Mouse (Mus musculus) hindbrain, embryonic 15.5 days (tissue): ENCODE results near the gene Gap43. TPM values are rescaled to one million over a fixed set of nuclear protein-coding genes. Genes with fewer than 3 reads are reported as not detected.
"Not testable (repeated sequence)": the region's sequence is repeated elsewhere in the genome, so short reads cannot be mapped to it uniquely, and the experiment has no call there.

Source experiments
- ATAC-seq: fragments of 200-750 bp; cut with Nextera tagmentation; 2 replicates; pipeline ENCODE4 v1.8.0; 2017; ENCODE audit warnings: low read depth, moderate number of reproducible peaks, moderate TSS enrichment; ENCODE audit not compliant: low FRiP score
- H3K27ac ChIP-seq: fragments of 300-500 bp; sonication (generic); replicated peaks from 2 replicates; pipeline ENCODE4 v1.5.1; 2015; ENCODE audit warnings: mild to moderate bottlenecking, inconsistent platforms
- H3K27me3 ChIP-seq: fragments of 300-500 bp; sonication (generic); 2 replicates; pipeline ENCODE4 v1.6.1; 2015; ENCODE audit warnings: control low read depth, inconsistent platforms
- H3K36me3 ChIP-seq: fragments of 300-500 bp; sonication (generic); 2 replicates; pipeline ENCODE4 v1.6.1; 2015; ENCODE audit warnings: control low read depth, inconsistent platforms
- H3K4me1 ChIP-seq: fragments of 300-500 bp; sonication (generic); replicated peaks from 2 replicates; pipeline ENCODE4 v1.6.1; 2015; ENCODE audit warnings: control low read depth, inconsistent platforms
- H3K4me2 ChIP-seq: fragments of 300-500 bp; sonication (generic); 2 replicates; pipeline ENCODE4 v1.6.1; 2015; ENCODE audit warnings: moderate library complexity, mild to moderate bottlenecking, inconsistent platforms
- H3K4me3 ChIP-seq: fragments of 300-500 bp; sonication (generic); 2 replicates; pipeline ENCODE4 v1.5.1; 2015; ENCODE audit warnings: mild to moderate bottlenecking, inconsistent platforms
- H3K9ac ChIP-seq: fragments of 300-500 bp; sonication (generic); 2 replicates; pipeline ENCODE4 v1.6.1; 2015; ENCODE audit warnings: inconsistent platforms
- H3K9me3 ChIP-seq: fragments of 300-500 bp; sonication (generic); 2 replicates; pipeline ENCODE4 v1.6.1; 2016; ENCODE audit warnings: control low read depth, inconsistent platforms
- WGBS: fragments of 180-500 bp; shearing (Covaris S2); methylation state at CpG from one replicate; pipeline ENCODE4 v1.1.7; 2015; 5-methylcytosine and 5-hydroxymethylcytosine counted together
- microRNA-seq: library from miRNA; unstranded; fragments of <30 nt; microRNA quantifications from one replicate; pipeline ENCODE4, GENCODE M21; 2016
- polyA plus RNA-seq: library from polyadenylated mRNA; unstranded; fragments of >200 nt; fragmentation: Nextera tagmentation; extraction: Ambion mirVana; gene quantifications from 2 replicates; pipeline ENCODE4 v1.2.1, GENCODE M21; 2015

The Gap43 gene
- polyA plus RNA-seq, 1 experiment from 2014 or later, result 1,507 TPM

DNA sequence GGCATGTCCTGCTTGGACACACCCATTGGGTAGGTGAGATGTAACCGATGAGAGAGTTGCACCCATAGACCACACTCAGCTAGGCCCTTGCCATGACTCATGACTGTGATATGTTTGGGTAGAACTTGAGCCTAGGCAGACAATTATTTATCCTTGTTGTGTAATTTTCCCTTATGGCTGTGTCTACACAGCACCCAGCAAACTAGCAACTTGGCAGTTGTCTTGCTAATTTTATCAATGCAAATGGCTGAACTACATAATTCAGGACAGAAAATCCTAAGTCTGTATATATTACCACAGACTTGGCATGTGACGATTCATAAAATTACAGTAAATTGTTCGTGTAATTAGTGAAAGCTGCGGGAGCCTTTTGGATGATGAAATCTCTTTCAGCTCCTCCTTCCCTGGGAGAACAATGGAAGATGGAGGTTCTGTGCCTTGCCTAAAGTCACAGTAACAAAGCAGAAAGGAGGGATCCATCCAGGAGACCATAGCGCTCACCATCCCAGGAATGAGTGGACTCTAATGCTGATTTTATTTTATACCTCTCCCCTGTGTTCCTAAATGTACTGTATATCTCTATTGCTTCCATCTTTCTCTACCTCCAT lies 77.4 kb downstream of the Gap43 start:
- H3K4me2 ChIP-seq, result no peak overlapping the region
- H3K4me3 ChIP-seq, result no peak overlapping the region
- peak; percentile 19; the same call in 1 of the 2 replicates for ATAC-seq
- no peaks in the 10 kb centered on the region for H3K4me1 ChIP-seq
- H3K27me3 ChIP-seq, result no peaks in the 10 kb centered on the region
- no peaks in the 10 kb centered on the region for H3K9me3 ChIP-seq
- WGBS, result 81% methylated on average over 5 of the region's 5 CpGs
- H3K36me3 ChIP-seq, result no peaks in the 10 kb centered on the region
- H3K9ac ChIP-seq, result no peak overlapping the region
- no peak overlapping the region; the same call in 1 of the 2 replicates for H3K27ac ChIP-seq

DNA sequence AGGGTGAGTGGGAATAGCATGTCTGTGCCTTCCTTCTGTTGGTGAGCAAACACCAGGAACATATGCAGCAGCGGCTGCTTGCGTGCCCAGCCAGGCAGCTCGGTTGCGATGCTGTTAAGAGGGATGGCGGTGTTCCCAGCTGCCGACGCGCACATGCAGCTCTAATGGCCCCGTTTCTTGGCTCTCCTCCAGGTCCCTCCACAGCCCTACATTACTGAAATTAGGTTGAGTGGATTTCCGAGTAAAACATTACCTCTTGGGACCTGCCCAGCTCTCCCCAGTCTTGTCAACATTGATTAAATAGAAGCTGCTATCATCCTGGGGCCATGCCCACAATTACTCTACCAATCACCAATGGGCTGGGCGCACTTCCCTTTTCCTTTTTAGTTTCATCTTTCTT lies 84.8 kb downstream of the Gap43 start:
- Histone ChIP-seq H3K9me3 (no peaks in the 10 kb centered on the region), H3K4me2 (peak overlapping the region; percentile 24), H3K27me3 (no peaks in the 10 kb centered on the region), H3K4me3 (no peak overlapping the region), H3K36me3 (no peaks in the 10 kb centered on the region), H3K9ac (no peak overlapping the region), H3K4me1 (peaks cover 11% of the 10 kb centered on the region), H3K27ac (peak overlapping the region; percentile 77)
- 56% methylated on average over 11 of the region's 11 CpGs for WGBS
- ATAC-seq, result peak; percentile 93

DNA sequence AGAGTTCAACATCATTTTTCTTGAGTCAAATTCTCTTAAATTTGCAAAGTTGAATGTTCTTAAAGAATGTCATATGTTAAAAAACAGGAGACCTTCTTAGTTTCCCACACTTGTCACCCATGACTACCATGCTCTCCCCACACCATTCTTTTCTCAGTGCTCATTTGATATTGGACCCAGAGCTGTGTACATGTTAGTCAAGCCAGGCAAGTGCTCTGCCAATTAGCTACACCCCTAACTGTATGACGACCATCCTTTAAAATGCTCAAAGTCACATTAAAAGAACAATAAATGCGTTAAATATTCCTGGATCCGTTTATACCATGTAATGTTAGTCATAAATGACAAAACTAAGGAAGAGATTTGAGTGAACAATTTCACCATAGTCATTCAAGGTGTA lies 85.2 kb downstream of the Gap43 start:
- peak; percentile 60 for ATAC-seq
- H3K4me2 ChIP-seq, result peak overlapping the region; percentile 24

DNA sequence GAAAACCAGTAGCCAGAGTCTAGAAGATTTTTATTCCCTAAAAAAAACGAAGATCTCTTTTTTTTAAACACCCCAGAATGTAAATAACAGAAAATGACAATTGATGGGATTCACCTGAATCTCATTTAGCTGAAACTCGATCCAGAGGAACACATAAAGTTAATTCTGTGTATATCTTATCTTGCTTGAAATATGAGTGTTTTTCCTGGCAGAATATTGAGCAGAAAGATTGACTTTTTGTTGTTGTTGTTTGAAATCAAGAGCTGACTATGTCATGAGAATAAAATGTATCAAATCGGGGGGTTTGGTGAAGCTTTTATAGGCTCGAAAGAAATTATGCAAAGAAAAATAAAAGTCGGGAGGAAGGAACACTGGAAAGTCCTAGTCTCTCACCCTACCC lies 88.2 kb downstream of the Gap43 start:
- no peak overlapping the region for H3K9ac ChIP-seq
- WGBS, result 82% methylated on average over 5 of the region's 5 CpGs

More for the DNA sequence above, 85.2 kb downstream of the Gap43 start:
- H3K9me3 ChIP-seq, result no peaks in the 10 kb centered on the region
- 68% methylated on average over 3 of the region's 3 CpGs for WGBS
- no peak overlapping the region for H3K4me3 ChIP-seq
- peak overlapping the region; percentile 77 for H3K27ac ChIP-seq
- H3K27me3 ChIP-seq, result no peaks in the 10 kb centered on the region
- no peak overlapping the region for H3K9ac ChIP-seq
- H3K36me3 ChIP-seq, result no peaks in the 10 kb centered on the region
- peaks cover 11% of the 10 kb centered on the region for H3K4me1 ChIP-seq

DNA sequence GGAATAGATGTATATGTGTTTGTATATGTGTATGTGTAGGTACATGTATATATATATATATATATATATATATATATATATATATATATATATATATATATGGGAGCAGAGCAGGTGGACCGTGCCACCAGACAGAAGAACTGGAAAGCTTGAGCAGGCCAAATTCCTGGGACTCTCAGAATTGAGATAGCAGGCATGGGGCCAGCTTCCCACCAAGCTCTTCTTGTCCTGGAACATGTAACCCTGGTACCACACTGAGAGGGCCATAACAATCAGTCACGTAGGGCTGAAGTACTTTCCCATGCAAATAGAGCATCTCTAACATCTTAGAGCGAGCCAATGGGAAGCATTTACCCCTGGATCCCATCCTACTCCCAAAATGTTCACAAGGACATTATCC lies 96.3 kb downstream of the Gap43 start:
- H3K36me3 ChIP-seq, H3K4me1 ChIP-seq, H3K9ac ChIP-seq, H3K4me2 ChIP-seq, H3K27ac ChIP-seq, H3K4me3 ChIP-seq, H3K27me3 ChIP-seq, H3K9me3 ChIP-seq, ATAC-seq: not testable (repeated sequence)
- WGBS, result 75% methylated on average over 3 of the region's 3 CpGs

More for the DNA sequence above, 88.2 kb downstream of the Gap43 start:
- no peak overlapping the region for H3K4me2 ChIP-seq
- H3K4me1 ChIP-seq, result peaks cover 11% of the 10 kb centered on the region
- H3K36me3 ChIP-seq, result peaks cover 8% of the 10 kb centered on the region
- H3K9me3 ChIP-seq, result no peaks in the 10 kb centered on the region
- no peak overlapping the region for H3K27ac ChIP-seq
- no peak overlapping the region for H3K4me3 ChIP-seq
- ATAC-seq, result no peak
- H3K27me3 ChIP-seq, result no peaks in the 10 kb centered on the region

DNA sequence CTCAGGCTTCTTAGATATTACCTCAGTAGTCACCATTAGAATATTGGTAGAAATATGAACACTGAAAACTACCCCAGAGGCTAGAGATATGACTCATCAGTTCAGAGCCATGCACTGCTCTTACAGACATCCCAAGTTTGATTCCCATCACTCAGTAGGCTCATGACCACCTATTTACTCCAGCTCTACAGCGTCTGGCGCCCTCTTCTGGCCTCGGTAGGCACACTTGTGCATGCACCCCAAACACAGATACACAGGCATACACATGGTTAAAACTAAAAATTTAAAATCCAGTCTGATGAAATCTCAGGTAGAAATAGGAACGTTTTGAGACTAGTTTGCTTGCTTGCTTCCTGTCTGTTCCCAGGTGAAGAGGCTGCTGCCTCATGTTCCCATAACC lies 109.1 kb downstream of the Gap43 start:
- 84% methylated on average over 4 of the region's 4 CpGs for WGBS

More for the DNA sequence above, 109.1 kb downstream of the Gap43 start:
- Histone ChIP-seq H3K9me3 (no peaks in the 10 kb centered on the region), H3K9ac (no peak overlapping the region), H3K27ac (no peak overlapping the region), H3K4me2 (no peak overlapping the region), H3K27me3 (no peaks in the 10 kb centered on the region), H3K4me1 (no peaks in the 10 kb centered on the region), H3K36me3 (no peaks in the 10 kb centered on the region), H3K4me3 (no peak overlapping the region)
- ATAC-seq, result no peak

Small RNAs within 50 kb of the gene (microRNA-seq; reads per million reads assigned to microRNA genes)
- gene Mir6540, result 102 reads per million, percentile 51 among the genes with 10 or more reads in this experiment
